Mouse (Mus musculus) lung, embryonic 15.5 days (tissue): ENCODE data around the gene Trappc3. TPM values are rescaled to one million over a fixed set of nuclear protein-coding genes. Genes with fewer than 3 reads are reported as not detected.
A peak's percentile ranks its signal among the peaks of the same experiment; 100 is the strongest.

Experiments used
- ATAC-seq: fragments of 200-750 bp; cut with Nextera tagmentation; 2 replicates; pipeline ENCODE4 v1.8.0; 2017; ENCODE audit warnings: moderate number of reproducible peaks, borderline replicate concordance; ENCODE audit not compliant: low FRiP score, low TSS enrichment; ENCODE audit errors: extremely low read depth
- H3K27ac ChIP-seq: fragments of 300-500 bp; sonication (generic); 2 replicates; pipeline ENCODE4 v1.5.1; 2015; ENCODE audit warnings: moderate library complexity, mild to moderate bottlenecking, inconsistent platforms
- H3K27me3 ChIP-seq: fragments of 300-500 bp; sonication (generic); 2 replicates; pipeline ENCODE4 v1.6.1; 2015; ENCODE audit warnings: inconsistent platforms
- H3K36me3 ChIP-seq: fragments of 300-500 bp; sonication (generic); 2 replicates; pipeline ENCODE4 v1.6.1; 2015; ENCODE audit warnings: inconsistent platforms
- H3K4me1 ChIP-seq: fragments of 300-500 bp; sonication (generic); 2 replicates; pipeline ENCODE4 v1.6.1; 2015; ENCODE audit warnings: inconsistent platforms
- H3K4me2 ChIP-seq: fragments of 300-500 bp; sonication (generic); 2 replicates; pipeline ENCODE4 v1.6.1; 2015; ENCODE audit warnings: inconsistent platforms, mild to moderate bottlenecking, moderate library complexity
- H3K4me3 ChIP-seq: fragments of 300-500 bp; sonication (generic); 2 replicates; pipeline ENCODE4 v1.5.1; 2015; ENCODE audit warnings: mild to moderate bottlenecking, inconsistent platforms
- H3K9ac ChIP-seq: fragments of 300-500 bp; sonication (generic); 2 replicates; pipeline ENCODE4 v1.6.1; 2015; ENCODE audit warnings: inconsistent platforms
- H3K9me3 ChIP-seq: fragments of 300-500 bp; sonication (generic); 2 replicates; pipeline ENCODE4 v1.6.1; 2016; ENCODE audit warnings: inconsistent platforms
- WGBS: fragments of 180-500 bp; shearing (Covaris S2); methylation state at CpG from one replicate; pipeline ENCODE4 v1.1.7; 2015; 5-methylcytosine and 5-hydroxymethylcytosine counted together
- polyA plus RNA-seq: library from polyadenylated mRNA; unstranded; fragments of >200 nt; fragmentation: Nextera tagmentation; extraction: Ambion mirVana; gene quantifications from 2 replicates; pipeline ENCODE4 v1.2.1, GENCODE M21; 2015

Trappc3 gene
- polyA plus RNA-seq, 1 experiment from 2014 or later = 108 TPM

GRCm38 (mm10) chr4:126321111-126321853 is 59.2 kb downstream of the Trappc3 start, which contains the start of gene Adprhl2:
TSS of gene Adprhl2 (minus strand) at chr4:126321703.
- Histone ChIP-seq H3K9ac (peak within 1 kb of the TSS; percentile 75), H3K9me3 (no peaks in the 10 kb centered on the region), H3K4me1 (peaks cover 18% of the 10 kb centered on the region; the same call in 1 of the 2 replicates), H3K27me3 (peaks cover 6% of the 10 kb centered on the region; the same call in 1 of the 2 replicates), H3K4me2 (peak within 1 kb of the TSS; percentile 82), H3K4me3 (peak within 1 kb of the TSS; percentile 87), H3K27ac (peak within 1 kb of the TSS; percentile 74), H3K36me3 (peaks cover 22% of the 10 kb centered on the region)
- peak; percentile 77 for ATAC-seq
- under 1% methylated on average over 80 of the region's 80 CpGs for WGBS

- no peak overlapping the region for H3K27ac ChIP-seq
- 48% methylated on average over 28 of the region's 28 CpGs for WGBS
- H3K4me1 ChIP-seq = peaks cover 18% of the 10 kb centered on the region; the same call in 1 of the 2 replicates
- peak overlapping the region; percentile 87 for H3K4me3 ChIP-seq
- H3K36me3 ChIP-seq = peaks cover 15% of the 10 kb centered on the region
- peak overlapping the region; percentile 82 for H3K4me2 ChIP-seq
- no peak overlapping the region; the same call in 1 of the 2 replicates for H3K9ac ChIP-seq
- H3K9me3 ChIP-seq = no peaks in the 10 kb centered on the region
- peaks cover 6% of the 10 kb centered on the region; the same call in 1 of the 2 replicates for H3K27me3 ChIP-seq
- peak; percentile 28 for ATAC-seq
Measured at GRCm38 (mm10) chr4:126321854-126322511, 59.9 kb downstream of the Trappc3 start.

GRCm38 (mm10) chr4:126322646-126323045 is 60.5 kb downstream of the Trappc3 start:
- 91% methylated on average over 13 of the region's 13 CpGs for WGBS
- no peak for ATAC-seq
- H3K4me3 ChIP-seq = no peak overlapping the region
- no peaks in the 10 kb centered on the region for H3K9me3 ChIP-seq
- H3K4me1 ChIP-seq = peaks cover 18% of the 10 kb centered on the region; the same call in 1 of the 2 replicates
- H3K4me2 ChIP-seq = no peak overlapping the region
- no peak overlapping the region for H3K9ac ChIP-seq
- no peak overlapping the region for H3K27ac ChIP-seq
- H3K27me3 ChIP-seq = peaks cover 6% of the 10 kb centered on the region; the same call in 1 of the 2 replicates
- H3K36me3 ChIP-seq = peaks cover 8% of the 10 kb centered on the region

- Histone ChIP-seq H3K27me3 (peaks cover 6% of the 10 kb centered on the region; the same call in 1 of the 2 replicates), H3K27ac (no peak overlapping the region), H3K4me3 (no peak overlapping the region), H3K4me1 (peaks cover 15% of the 10 kb centered on the region; the same call in 1 of the 2 replicates), H3K36me3 (no peaks in the 10 kb centered on the region), H3K9ac (no peak overlapping the region), H3K9me3 (no peaks in the 10 kb centered on the region), H3K4me2 (peak overlapping the region; percentile 47)
- WGBS = 42% methylated on average over 13 of the region's 13 CpGs
- ATAC-seq = no peak
Measured at GRCm38 (mm10) chr4:126324861-126325260, 62.7 kb downstream of the Trappc3 start.

GRCm38 (mm10) chr4:126325281-126325861 is 63.2 kb downstream of the Trappc3 start, which contains the start of gene Tekt2:
TSS of gene Tekt2 (minus strand) at chr4:126325688.
- Histone ChIP-seq H3K27me3 (peaks cover 6% of the 10 kb centered on the region; the same call in 1 of the 2 replicates), H3K9ac (no peak within 1 kb of the TSS), H3K27ac (no peak within 1 kb of the TSS), H3K36me3 (no peaks in the 10 kb centered on the region), H3K4me2 (peak within 1 kb of the TSS; percentile 47), H3K4me3 (peak within 1 kb of the TSS; percentile 16), H3K9me3 (no peaks in the 10 kb centered on the region), H3K4me1 (peaks cover 12% of the 10 kb centered on the region; the same call in 1 of the 2 replicates)
- ATAC-seq = no peak
- WGBS = 11% methylated on average over 23 of the region's 23 CpGs

Other genes starting within 250 kb of the Trappc3 start
- gene Csf3r, start 237.8 kb upstream of the Trappc3 start, polyA plus RNA-seq = 1.5 and 1.7 TPM in 2 replicates
- gene Mrps15, start 215.4 kb upstream of the Trappc3 start, polyA plus RNA-seq = 127 and 130 TPM in 2 replicates
- gene Oscp1, start 203.8 kb upstream of the Trappc3 start, polyA plus RNA-seq = 20.1 and 22.8 TPM in 2 replicates
- 50.3 and 54.1 TPM in 2 replicates for gene Lsm10, start 165.7 kb upstream of the Trappc3 start, polyA plus RNA-seq
- 37.8 and 40.7 TPM in 2 replicates for gene Stk40, start 158.4 kb upstream of the Trappc3 start, polyA plus RNA-seq
- 95.9 and 101 TPM in 2 replicates for gene Eva1b, start 114.6 kb upstream of the Trappc3 start, polyA plus RNA-seq
- gene Sh3d21, start 98.8 kb upstream of the Trappc3 start, polyA plus RNA-seq = 7.2 and 9.4 TPM in 2 replicates
- 228 and 230 TPM in 2 replicates for gene Thrap3, start 59.6 kb upstream of the Trappc3 start, polyA plus RNA-seq
- 40.8 and 45.3 TPM in 2 replicates for gene Map7d1, start 6.0 kb upstream of the Trappc3 start, polyA plus RNA-seq
- gene Col8a2, start 24.5 kb downstream of the Trappc3 start, polyA plus RNA-seq = 5.4 and 5.8 TPM in 2 replicates
- 68.6 TPM in 2 replicates for gene Adprhl2, start 59.4 kb downstream of the Trappc3 start, polyA plus RNA-seq
- 5.3 and 6.2 TPM in 2 replicates for gene Tekt2, start 63.4 kb downstream of the Trappc3 start, polyA plus RNA-seq
- gene Ago3, start 167.2 kb downstream of the Trappc3 start, polyA plus RNA-seq = 12.3 and 16.2 TPM in 2 replicates
- 6.0 and 6.7 TPM in 2 replicates for gene Ago1, start 206.3 kb downstream of the Trappc3 start, polyA plus RNA-seq